Mouse (Mus musculus): ENCODE data around the gene Frs3.

DNA sequence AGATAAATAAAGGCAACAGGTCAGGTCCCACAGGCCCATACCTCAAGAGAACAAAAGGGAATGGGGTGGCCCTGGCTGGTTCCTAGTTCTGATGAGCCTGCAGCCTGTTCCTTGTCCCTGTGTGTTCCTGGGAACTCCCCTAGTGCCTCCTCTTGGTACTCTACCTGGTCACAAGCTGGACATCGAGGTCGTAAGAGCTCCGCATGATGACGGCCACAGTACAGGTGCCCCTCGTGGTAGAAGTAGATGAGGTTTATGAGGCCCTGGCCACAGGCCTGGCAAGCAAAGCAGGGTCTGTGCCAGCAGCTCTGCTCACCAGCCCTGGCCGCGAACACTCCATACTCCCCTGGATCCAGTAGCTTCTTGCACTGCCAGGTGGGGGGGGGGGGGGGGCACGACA lies 1.1 kb downstream of the Frs3 start:
- TF ChIP-seq CTCF (IDR thresholded peaks at IDR 0.05; ENCODE audit: borderline replicate concordance, insufficient read depth, low read length), result no peak
- TF ChIP-seq POLR2A (IDR thresholded peaks at IDR 0.05; ENCODE audit: low read depth, low read length), result no peak

All from embryonic fibroblast, embryonic 13.5 days (primary cell).